27 mouse cellular contexts compared by ENCODE assay signal in genomic region chr1:105271104-105271503, GRCm38 (mm10).
DNase-seq lines count a peak whose midpoint lies in the region; ATAC-seq and TF ChIP-seq lines count a peak whose summit lies in the region.
"Had no signal": no experiment of that assay in that cellular context is flagged by ENCODE, and none has a peak within 500 bp of the region (broad histone marks: within the 10 kb centered on the region; RNA-seq: fewer than 3 reads in every experiment).

No protein-coding gene starts in this region.

- H3K4me1 ChIP-seq in heart, embryonic 12.5 days (replicated peaks), result no peaks in the 10 kb centered on the region
- no peaks in the 10 kb centered on the region for H3K4me1 ChIP-seq in kidney, adult 2 months (ENCODE audit: control insufficient read depth, insufficient read depth, low read length)
- H3K4me1 ChIP-seq: embryonic facial prominence, embryonic 13.5 days; forebrain, embryonic 10.5 days; heart, embryonic 15.5 days; liver, embryonic 12.5 days had no signal

- no peak for ATAC-seq in heart, embryonic 12.5 days (ENCODE audit: insufficient number of reproducible peaks, low FRiP score)
- ATAC-seq: forebrain, embryonic 16.5 days; hindbrain, embryonic 16.5 days; liver, embryonic 12.5 days; liver, postnatal 0 days; lung, postnatal 0 days had no signal

- no peak for TF ChIP-seq CTCF in kidney, adult 2 months (conservative IDR thresholded peaks at IDR 0.05; ENCODE audit: insufficient read depth, insufficient read length, low read depth, low read length)

- no peak overlapping the region for H3K27ac ChIP-seq in heart, embryonic 12.5 days (ENCODE audit: poor library complexity, severe bottlenecking)
- no peak overlapping the region for H3K27ac ChIP-seq in kidney, adult 2 months (ENCODE audit: insufficient read depth, low read depth, low read length)
- H3K27ac ChIP-seq: embryonic facial prominence, embryonic 13.5 days; forebrain, embryonic 10.5 days; heart, embryonic 15.5 days; layer of hippocampus, adult 2 months; left cerebral cortex, adult 2 months; liver, embryonic 12.5 days; macrophage; stomach, postnatal 0 days had no signal

- H3K27me3 ChIP-seq in heart, embryonic 12.5 days (replicated peaks), result no peaks in the 10 kb centered on the region
- no peaks in the 10 kb centered on the region for H3K27me3 ChIP-seq in kidney, adult 2 months (replicated peaks; ENCODE audit: control insufficient read depth, insufficient read depth, low read length)
- H3K27me3 ChIP-seq: embryonic facial prominence, embryonic 13.5 days; heart, embryonic 15.5 days; liver, embryonic 12.5 days had no signal

- 84% methylated on average over 10 of the region's 10 CpGs for WGBS in heart, embryonic 12.5 days
- 91% methylated on average over 10 of the region's 10 CpGs for WGBS in kidney, adult 2 months

- no peak overlapping the region for H3K4me3 ChIP-seq in heart, embryonic 12.5 days
- no peak overlapping the region for H3K4me3 ChIP-seq in kidney, adult 2 months (ENCODE audit: insufficient read depth, low read depth, low read length)
- H3K4me3 ChIP-seq: embryonic facial prominence, embryonic 13.5 days; forebrain, embryonic 10.5 days; heart, embryonic 15.5 days; layer of hippocampus, adult 2 months; left cerebral cortex, adult 2 months; liver, embryonic 12.5 days had no signal

- no peak for TF ChIP-seq POLR2A in kidney, adult 2 months (IDR thresholded peaks at IDR 0.05; ENCODE audit: low read depth, low read length)

- no peak overlapping the region for H3K4me2 ChIP-seq in heart, embryonic 12.5 days
- H3K4me2 ChIP-seq: embryonic facial prominence, embryonic 13.5 days; heart, embryonic 15.5 days; liver, embryonic 12.5 days had no signal

- peak; percentile 9 for DNase-seq in adrenal gland, adult 2 months
- DNase-seq in adrenal gland, adult (ENCODE audit: inconsistent age in 2 of 2, low spot score in 1 of 2), result no peak
- DNase-seq in heart, adult 11 months, result peak; percentile 58
- DNase-seq in cerebellum, adult 9-10 months, result peak; percentile 56
- DNase-seq in cerebellum, postnatal 36 days, result peak; percentile 57 to 66
- no peak for DNase-seq in kidney, adult 2 months
- DNase-seq in right cerebral cortex, adult 2 months (ENCODE audit: low spot score in 2 of 2), result no peak
- DNase-seq: kidney, adult 18-20 months; kidney, postnatal 36 days; left cerebral cortex, postnatal 4 days; liver, postnatal 0 days; midbrain, embryonic 14.5 days; retina, postnatal 1 day; thymus, adult 18-20 months; thymus, postnatal 25 days had no signal

- no peaks in the 10 kb centered on the region for H3K9me3 ChIP-seq in heart, embryonic 12.5 days (replicated peaks)
- H3K9me3 ChIP-seq: embryonic facial prominence, embryonic 13.5 days; forebrain, embryonic 10.5 days; heart, embryonic 15.5 days; liver, embryonic 12.5 days had no signal

- H3K9ac ChIP-seq in heart, embryonic 12.5 days, result no peak overlapping the region
- H3K9ac ChIP-seq: embryonic facial prominence, embryonic 13.5 days; heart, embryonic 15.5 days; liver, embryonic 12.5 days; liver, postnatal 0 days had no signal

- H3K36me3 ChIP-seq in heart, embryonic 12.5 days, result no peaks in the 10 kb centered on the region
- H3K36me3 ChIP-seq in kidney, adult 2 months (ENCODE audit: control insufficient read depth, insufficient read depth, low read length), result no peaks in the 10 kb centered on the region
- H3K36me3 ChIP-seq: embryonic facial prominence, embryonic 13.5 days; forebrain, embryonic 10.5 days; heart, embryonic 15.5 days; liver, embryonic 12.5 days had no signal

Comparison
In these comparisons a context has a peak if more than half of its experiments do, and no peak if none do; other contexts are left out.
1. DNase-seq: peak in adrenal gland, adult 2 months (single experiment), heart, adult 11 months (single experiment), cerebellum, adult 9-10 months (single experiment) and cerebellum, postnatal 36 days (2 of 2); none in adrenal gland, adult (0 of 2), kidney, adult 2 months (single experiment) and right cerebral cortex, adult 2 months (0 of 2).